Mouse (Mus musculus): ENCODE results near the gene Mxra7. TPM values are rescaled to one million over a fixed set of nuclear protein-coding genes. Genes with fewer than 3 reads are reported as not detected.

The Mxra7 gene
- total RNA-seq, 2 experiments from 2014 or later: 17.2 to 23.2 TPM

GRCm38 (mm10) chr11:116822215-116822614, 5.6 kb downstream of the Mxra7 start:
- DNase-seq (ENCODE audit: low spot score): no peak
- intact Hi-C loops (cut with DNase I): no loop called here

DNA sequence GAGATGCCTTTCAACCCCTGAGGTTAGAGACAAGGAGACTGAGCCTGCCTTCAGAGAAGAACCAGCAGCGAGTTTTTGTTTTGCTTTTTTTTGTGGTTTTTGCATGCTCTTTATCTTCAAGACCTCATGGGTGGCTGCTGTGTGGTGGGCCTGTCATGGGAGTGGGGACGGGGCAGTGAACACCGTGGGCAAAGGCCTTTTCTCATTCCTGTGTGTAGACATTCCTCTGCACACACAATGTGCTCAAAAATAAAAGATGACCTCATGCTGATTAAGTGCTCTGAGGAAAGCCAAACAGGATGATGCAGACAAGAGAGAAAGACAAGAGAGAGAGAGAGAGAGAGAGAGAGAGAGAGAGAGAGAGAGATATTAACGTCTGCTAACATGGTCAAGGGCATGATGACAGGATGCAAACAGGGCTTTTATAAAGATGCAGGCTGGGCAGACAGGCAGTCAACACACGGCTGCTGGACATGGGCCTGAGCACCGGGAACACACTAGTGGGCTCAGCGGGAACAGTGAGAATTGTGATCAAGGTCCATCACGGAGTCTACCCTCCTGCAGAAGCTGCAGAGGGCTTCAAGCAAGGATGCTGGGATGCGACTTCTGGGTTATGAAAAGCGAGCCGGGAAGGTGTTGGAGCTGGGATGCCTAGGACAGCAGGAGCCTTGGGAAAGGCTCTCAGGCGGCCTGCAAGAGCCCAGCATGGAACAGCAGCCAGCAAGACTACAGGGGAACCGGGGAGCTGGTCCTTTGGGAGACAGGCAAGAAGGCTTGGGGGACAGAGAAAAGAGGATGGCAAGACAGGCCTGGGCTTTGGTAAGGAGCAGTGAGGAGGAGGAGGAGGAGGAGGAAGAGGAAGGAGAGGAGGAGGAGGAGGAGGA, 6.5 kb downstream of the Mxra7 start:
- intact Hi-C loops (cut with DNase I): no loop called here
- no peak for DNase-seq (ENCODE audit: low spot score)

DNA sequence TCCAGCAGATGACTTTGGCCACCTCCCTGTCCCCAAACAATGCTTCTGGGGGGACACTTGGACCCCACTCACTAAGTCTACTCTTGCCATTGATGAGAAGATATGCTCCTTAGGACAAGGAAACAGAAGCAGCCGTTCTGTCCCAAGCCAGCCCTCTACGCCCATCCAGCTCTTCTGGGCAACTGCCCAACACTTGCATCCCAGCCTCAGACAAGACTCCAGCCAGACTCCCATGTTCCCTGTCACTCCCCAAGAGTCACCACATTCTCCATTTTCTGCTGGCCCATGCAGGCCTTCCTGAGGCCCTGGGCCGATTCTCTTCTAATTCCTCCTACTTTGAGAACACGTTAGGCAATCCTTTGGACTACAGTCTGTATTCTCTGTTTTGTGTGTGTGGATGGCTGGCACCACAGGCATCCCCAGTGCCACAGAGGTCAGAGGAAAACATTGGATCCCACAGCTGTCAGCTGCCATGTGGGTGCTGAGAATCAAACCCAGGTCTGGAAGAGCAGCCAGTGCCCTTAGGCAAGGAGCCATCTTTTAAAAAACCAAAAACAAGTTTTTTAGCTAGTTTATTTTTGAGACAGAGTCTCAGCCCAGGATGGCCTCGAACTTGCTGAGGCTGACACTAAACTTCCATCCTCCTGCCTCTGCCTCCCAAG, 7.8 kb downstream of the Mxra7 start:
- intact Hi-C loops (cut with DNase I): no loop called here
- no peak for DNase-seq (ENCODE audit: low spot score)

DNA sequence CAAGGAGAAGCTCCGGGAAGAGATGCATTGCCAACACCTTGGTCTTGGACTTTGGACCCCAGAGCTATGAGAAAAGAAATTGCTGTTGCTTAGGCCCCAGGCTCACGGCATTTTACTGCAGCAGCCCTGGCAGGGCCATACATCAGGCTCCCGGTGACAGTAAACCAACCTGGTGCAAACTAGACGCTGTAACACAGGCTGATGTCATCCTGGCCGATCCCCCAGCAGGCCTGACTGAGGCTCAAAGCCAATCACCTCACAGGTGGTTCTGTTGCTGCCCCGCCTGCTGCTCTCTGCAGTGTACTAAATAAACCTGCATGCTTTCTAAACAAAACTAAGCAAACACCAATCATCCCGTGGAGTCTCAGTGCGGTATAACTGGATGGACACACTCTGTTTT, 9.1 kb downstream of the Mxra7 start:
- intact Hi-C loops (cut with DNase I): no loop called here
- no peak for DNase-seq (ENCODE audit: low spot score)

DNA sequence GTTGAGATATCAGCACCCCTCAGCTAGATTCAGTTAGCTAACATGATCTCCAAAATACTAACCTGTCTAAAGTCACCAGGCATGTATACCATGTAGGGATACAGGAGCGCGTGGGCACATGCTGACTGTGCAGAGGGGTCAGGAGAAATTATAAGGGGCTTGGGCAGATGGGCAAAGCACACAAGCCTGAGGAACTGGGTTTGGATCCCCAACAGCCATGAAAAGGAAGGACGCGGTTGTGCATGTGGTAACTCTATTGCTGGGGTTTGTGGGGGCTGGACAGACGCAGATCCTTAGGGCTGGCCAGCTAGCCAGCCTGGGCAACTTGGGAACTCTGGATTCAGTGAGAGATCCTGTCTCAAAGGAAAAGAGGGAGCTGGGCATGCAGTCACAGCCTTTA, 10.3 kb downstream of the Mxra7 start:
- no peak for DNase-seq (ENCODE audit: low spot score)
- intact Hi-C loops (cut with DNase I): no loop called here

DNA sequence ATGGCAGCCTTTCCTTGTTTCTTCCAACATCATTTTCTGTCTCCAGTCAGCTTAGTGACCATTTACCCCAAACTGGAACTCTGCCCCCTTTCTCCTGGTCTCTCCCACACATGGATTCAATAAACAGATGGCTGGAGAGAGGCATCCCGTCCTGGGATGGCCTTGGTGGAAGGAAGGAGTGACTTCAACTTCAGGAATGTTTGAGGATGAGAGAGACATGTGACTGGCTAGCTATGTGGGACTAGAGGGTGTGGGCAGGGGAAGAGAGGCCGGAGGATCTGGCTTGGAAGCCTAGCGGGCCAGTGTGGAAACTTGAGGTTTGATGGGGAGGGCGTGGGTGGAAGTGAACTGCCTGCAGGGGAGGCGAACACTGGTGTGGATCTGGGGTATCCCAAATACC, 11.1 kb downstream of the Mxra7 start:
- intact Hi-C loops (cut with DNase I): no loop called here

GRCm38 (mm10) chr11:116814884-116815415, 12.9 kb downstream of the Mxra7 start:
- intact Hi-C loops (cut with DNase I): loop anchor here (2.0 kb wide), 1 partner anchor 24 kb away; no protein-coding TSS in a partner anchor
- DNase-seq (ENCODE audit: low spot score): no peak

More for the DNA sequence above, 11.1 kb downstream of the Mxra7 start:
- DNase-seq (ENCODE audit: low spot score): peak; percentile 67

- intact Hi-C loops (cut with DNase I): loop anchor here (2.0 kb wide), 1 partner anchor 25 kb away; no protein-coding TSS in a partner anchor
- peak; percentile 78 for DNase-seq (ENCODE audit: low spot score)
Observed at GRCm38 (mm10) chr11:116814076-116814883, 13.6 kb downstream of the Mxra7 start.

DNA sequence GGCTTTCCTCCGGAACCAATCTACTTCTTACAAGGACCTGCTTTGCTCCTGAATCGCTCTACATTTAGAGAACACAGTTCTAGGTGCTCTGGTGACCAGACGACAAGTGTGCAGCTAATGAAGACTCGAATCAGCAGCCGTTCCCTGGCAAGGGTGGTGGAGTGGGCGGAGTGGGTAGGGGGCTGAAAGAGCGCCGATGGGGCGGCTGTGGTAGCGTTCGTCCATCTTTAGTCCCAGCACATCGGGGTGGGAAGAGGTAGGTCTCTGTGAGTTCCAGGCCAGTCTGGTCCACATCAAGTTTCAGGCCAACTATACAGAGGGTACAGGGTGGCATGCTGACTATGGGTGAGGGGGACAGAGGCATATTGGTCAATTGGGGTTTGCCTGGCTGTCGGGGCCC, 14.2 kb downstream of the Mxra7 start:
- intact Hi-C loops (cut with DNase I): loop anchor here (2.0 kb wide), 1 partner anchor 25 kb away; no protein-coding TSS in a partner anchor

DNA sequence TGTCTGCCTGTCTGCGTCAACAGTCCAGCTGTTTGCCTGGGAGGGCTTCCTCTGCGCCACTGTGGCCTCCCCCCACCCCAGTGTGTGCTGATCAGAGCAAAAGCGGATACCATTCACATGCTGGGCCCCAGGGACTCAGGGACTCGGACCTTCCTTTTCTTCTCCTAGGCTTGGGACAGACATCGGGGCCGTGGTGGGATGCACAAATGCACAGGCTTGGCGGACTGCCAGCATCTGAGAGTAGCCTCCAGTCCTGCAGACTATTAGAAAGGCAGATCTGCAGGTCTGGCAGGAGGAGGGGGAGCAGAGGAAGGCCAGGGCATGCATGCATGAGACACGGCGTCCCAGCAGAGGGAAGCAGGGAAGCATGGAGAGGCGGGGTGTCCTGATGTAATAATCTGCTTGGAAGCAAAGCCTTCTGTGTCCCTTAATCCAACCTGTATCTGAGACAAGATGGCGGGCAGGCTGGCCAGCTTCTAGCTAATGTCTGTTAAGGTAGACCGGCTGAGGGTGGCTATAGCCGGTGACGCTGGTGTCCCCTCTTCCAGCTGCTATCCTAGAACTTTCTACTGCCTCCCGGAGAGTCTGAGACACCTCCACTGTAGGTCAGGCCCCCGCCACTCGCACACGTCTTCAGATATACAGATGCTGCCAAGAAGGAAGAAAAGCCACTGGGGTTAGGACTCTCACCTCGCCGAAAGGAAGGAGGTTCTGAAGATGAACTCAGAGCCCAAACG, 14.9 kb downstream of the Mxra7 start:
- intact Hi-C loops (cut with DNase I): no loop called here
- DNase-seq (ENCODE audit: low spot score): no peak

More for the DNA sequence above, 14.2 kb downstream of the Mxra7 start:
- no peak for DNase-seq (ENCODE audit: low spot score)

GRCm38 (mm10) chr11:116810983-116811901, 16.6 kb downstream of the Mxra7 start:
- DNase-seq (ENCODE audit: low spot score): no peak
- intact Hi-C loops (cut with DNase I): no loop called here

DNA sequence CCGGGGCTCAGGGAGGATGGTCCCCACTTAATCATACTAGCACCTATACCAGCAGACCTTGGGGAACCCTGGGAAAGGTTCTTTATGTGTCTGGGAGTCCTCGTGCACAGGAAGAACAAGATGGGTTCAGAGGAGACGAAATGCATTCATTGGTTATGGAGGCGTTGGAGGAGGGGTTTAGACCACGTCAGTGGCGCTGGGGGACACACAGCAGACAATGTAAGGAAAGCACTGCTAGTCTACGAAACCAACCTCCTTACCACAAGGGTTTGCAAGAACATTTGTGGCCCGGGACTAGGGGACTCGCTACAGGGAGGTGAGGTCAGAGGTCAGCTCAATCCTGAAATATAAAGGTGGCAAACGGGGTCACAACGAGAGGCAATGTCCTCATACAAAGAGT, 17.3 kb downstream of the Mxra7 start:
- DNase-seq (ENCODE audit: low spot score): no peak
- intact Hi-C loops (cut with DNase I): no loop called here

- DNase-seq (ENCODE audit: low spot score): no peak
- intact Hi-C loops (cut with DNase I): loop anchor here (10.0 kb wide), 1 partner anchor 135 kb away; no protein-coding TSS in a partner anchor
Observed at GRCm38 (mm10) chr11:116809520-116809919, 18.3 kb downstream of the Mxra7 start.

- intact Hi-C loops (cut with DNase I): loop anchor here (1.0 to 10.0 kb wide), 2 partner anchors 134 to 166 kb away; no protein-coding TSS in a partner anchor
- no peak for DNase-seq (ENCODE audit: low spot score)
Observed at GRCm38 (mm10) chr11:116808811-116809395, 18.9 kb downstream of the Mxra7 start.

DNA sequence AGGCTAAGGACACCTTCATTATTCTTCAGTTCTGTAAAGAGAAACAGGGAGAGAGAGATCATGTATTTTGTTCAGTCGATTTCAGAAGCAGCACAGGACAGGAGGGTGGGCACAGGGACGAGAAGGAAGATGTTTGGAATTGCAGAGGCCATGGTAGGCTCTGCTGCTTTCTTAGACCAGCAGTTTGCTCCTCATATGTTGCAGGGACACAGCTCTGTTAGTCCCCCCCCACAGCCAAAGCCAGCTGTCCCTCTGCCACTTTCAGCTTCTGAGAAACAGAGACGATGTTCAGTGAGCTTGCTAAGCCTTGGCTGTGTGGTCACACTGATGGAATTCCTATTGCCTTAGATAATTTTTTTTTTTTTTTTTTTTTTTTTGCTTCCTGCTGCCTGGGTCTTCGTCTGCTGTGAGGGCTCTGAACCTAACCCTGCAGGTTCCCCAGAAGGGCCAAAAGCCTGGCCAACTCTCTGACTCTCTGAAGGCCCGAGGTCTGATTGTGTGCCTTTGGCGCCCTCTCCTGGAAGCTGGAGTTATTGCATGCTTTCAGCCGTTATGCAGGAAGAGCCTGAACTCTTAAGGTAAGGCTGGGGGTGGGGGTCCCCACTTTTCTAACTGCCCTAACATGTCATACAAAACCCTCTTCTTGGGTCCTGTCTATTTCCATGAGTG, 19.8 kb downstream of the Mxra7 start:
- peak; percentile 76 for DNase-seq (ENCODE audit: low spot score)
- intact Hi-C loops (cut with DNase I): loop anchor here (1.0 to 10.0 kb wide), 2 partner anchors 133 to 165 kb away; no protein-coding TSS in a partner anchor

GRCm38 (mm10) chr11:116807526-116807925, 20.3 kb downstream of the Mxra7 start:
- DNase-seq (ENCODE audit: low spot score): no peak
- intact Hi-C loops (cut with DNase I): loop anchor here (10.0 kb wide), 1 partner anchor 133 kb away; no protein-coding TSS in a partner anchor

DNA sequence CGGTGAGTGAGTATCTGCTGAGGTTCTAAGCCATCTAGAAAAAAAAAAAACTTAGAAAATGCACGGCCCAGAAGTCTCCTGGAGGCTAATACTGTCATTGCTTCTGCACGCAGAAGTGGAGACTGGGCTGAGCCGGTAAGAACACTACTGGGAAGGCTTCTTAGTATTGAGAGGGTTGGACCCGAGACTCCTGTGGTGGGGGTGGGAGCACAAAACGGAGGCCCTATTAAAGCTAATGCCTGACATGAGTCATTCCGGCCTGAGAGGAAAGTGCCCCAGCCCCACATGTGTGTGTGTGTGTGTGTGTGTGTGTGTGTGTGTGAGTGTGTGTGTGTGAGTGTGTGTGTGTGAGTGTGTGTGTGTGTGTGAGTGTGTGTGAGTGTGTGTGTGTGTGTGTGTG, 20.7 kb downstream of the Mxra7 start:
- DNase-seq (ENCODE audit: low spot score): no peak
- intact Hi-C loops (cut with DNase I): loop anchor here (10.0 kb wide), 1 partner anchor 132 kb away; no protein-coding TSS in a partner anchor
